Mouse (Mus musculus) midbrain, postnatal 0 days (tissue): ENCODE results near the gene Stard8. TPM values are rescaled to one million over a fixed set of nuclear protein-coding genes. Genes with fewer than 3 reads are reported as not detected.

Source experiments
- ATAC-seq: fragments of 200-750 bp; cut with Nextera tagmentation; 2 replicates; pipeline ENCODE4 v1.8.0; 2017; ENCODE audit warnings: moderate number of reproducible peaks, mild to moderate bottlenecking, moderate TSS enrichment, moderate library complexity; ENCODE audit not compliant: low FRiP score
- DNase-seq: peaks from one replicate; pipeline ENCODE4 v3.0.0-alpha.2; 2015; ENCODE audit warnings: low spot score
- H3K27ac ChIP-seq: fragments of 300-500 bp; sonication (generic); 2 replicates; pipeline ENCODE4 v1.5.1; 2014; ENCODE audit warnings: low read depth, mild to moderate bottlenecking, low read length, mixed read lengths
- H3K27me3 ChIP-seq: fragments of 300-500 bp; sonication (generic); 2 replicates; pipeline ENCODE4 v1.6.1; 2014; ENCODE audit warnings: low read length, control low read depth, mixed read lengths; ENCODE audit not compliant: insufficient read depth
- H3K36me3 ChIP-seq: fragments of 300-500 bp; sonication (generic); 2 replicates; pipeline ENCODE4 v1.6.1; 2014; ENCODE audit warnings: low read length, control low read depth, mixed read lengths; ENCODE audit not compliant: insufficient read depth
- H3K4me1 ChIP-seq: fragments of 300-500 bp; sonication (generic); 2 replicates; pipeline ENCODE4 v1.6.1; 2014; ENCODE audit warnings: mild to moderate bottlenecking, control low read depth, antibody characterized with exemption, low read length, mixed read lengths; ENCODE audit not compliant: insufficient read depth
- H3K4me2 ChIP-seq: fragments of 300-500 bp; sonication (generic); 2 replicates; pipeline ENCODE4 v1.6.1; 2014; ENCODE audit warnings: low read depth, mild to moderate bottlenecking, low read length, mixed read lengths; ENCODE audit not compliant: poor library complexity, severe bottlenecking
- H3K4me3 ChIP-seq: fragments of 300-500 bp; sonication (generic); 2 replicates; pipeline ENCODE4 v1.5.1; 2014; ENCODE audit warnings: low read depth, mild to moderate bottlenecking, low read length, moderate library complexity
- H3K9ac ChIP-seq: fragments of 300-500 bp; sonication (generic); replicated peaks from 2 replicates; pipeline ENCODE4 v1.6.1; 2014; ENCODE audit warnings: mild to moderate bottlenecking, low read length, moderate library complexity, mixed read lengths; ENCODE audit not compliant: poor library complexity, severe bottlenecking
- H3K9me3 ChIP-seq: fragments of 300-500 bp; sonication (generic); 2 replicates; pipeline ENCODE4 v1.6.1; 2016; ENCODE audit warnings: low read length, control low read depth
- CTCF ChIP-seq: IDR thresholded peaks from 2 replicates; pipeline ENCODE4 v1.5.1; 2016; ENCODE audit warnings: antibody characterized with exemption, mild to moderate bottlenecking
- WGBS: fragments of 180-500 bp; shearing (Covaris S2); extraction: QIAGEN DNeasy Blood & Tissue Kit; methylation state at CpG from one replicate; pipeline ENCODE4 v1.1.7; 2014; 5-methylcytosine and 5-hydroxymethylcytosine counted together
- polyA plus RNA-seq: library from polyadenylated mRNA; unstranded; fragments of >200 nt; fragmentation: Nextera tagmentation; extraction: Ambion mirVana; gene quantifications from 2 replicates; pipeline ENCODE4 v1.2.1, GENCODE M21; 2015
- total RNA-seq: library from RNA; depleted of rRNA; stranded (reverse); fragments of >200 nt; gene quantifications from 2 replicates; pipeline ENCODE4 v1.2.3, GENCODE M21; 2014

The Stard8 gene
- total and polyA plus RNA-seq, 2 experiments from 2014 or later: 3.3 to 12.4 TPM

GRCm38 (mm10) chrX:99057772-99058440 is 54.9 kb downstream of the Stard8 start:
- DNase-seq (no peak), ATAC-seq (no peak)
- Histone ChIP-seq H3K4me3 (no peak overlapping the region), H3K27ac (no peak overlapping the region), H3K9me3 (no peaks in the 10 kb centered on the region), H3K4me1 (no peaks in the 10 kb centered on the region), H3K27me3 (no peaks in the 10 kb centered on the region; the same call in 1 of the 2 replicates), H3K36me3 (no peaks in the 10 kb centered on the region), H3K9ac (no peak overlapping the region), H3K4me2 (no peak overlapping the region)
- TF ChIP-seq CTCF: no peak
- 66% methylated on average over 6 of the region's 6 CpGs for WGBS

GRCm38 (mm10) chrX:99059119-99059518 is 56.1 kb downstream of the Stard8 start:
- H3K4me1 ChIP-seq: no peaks in the 10 kb centered on the region
- H3K27ac ChIP-seq: no peak overlapping the region
- no peak for ATAC-seq
- no peaks in the 10 kb centered on the region for H3K36me3 ChIP-seq
- DNase-seq: no peak
- H3K9ac ChIP-seq: no peak overlapping the region
- 41% methylated on average over 4 of the region's 4 CpGs for WGBS
- H3K27me3 ChIP-seq: no peaks in the 10 kb centered on the region
- no peaks in the 10 kb centered on the region for H3K9me3 ChIP-seq
- H3K4me3 ChIP-seq: no peak overlapping the region
- H3K4me2 ChIP-seq: no peak overlapping the region
- peak; percentile 49 for TF ChIP-seq CTCF

GRCm38 (mm10) chrX:99065582-99065981 is 62.5 kb downstream of the Stard8 start:
- Histone ChIP-seq H3K27ac (no peak overlapping the region), H3K9me3 (no peaks in the 10 kb centered on the region), H3K4me3 (no peak overlapping the region), H3K27me3 (no peaks in the 10 kb centered on the region; the same call in 1 of the 2 replicates), H3K36me3 (no peaks in the 10 kb centered on the region), H3K4me2 (no peak overlapping the region), H3K4me1 (no peaks in the 10 kb centered on the region), H3K9ac (no peak overlapping the region)
- WGBS: 88% methylated on average over 9 of the region's 9 CpGs
- no peak for ATAC-seq
- no peak for TF ChIP-seq CTCF
- DNase-seq: no peak

GRCm38 (mm10) chrX:99066550-99066949 is 63.5 kb downstream of the Stard8 start:
- ATAC-seq: no peak
- TF ChIP-seq CTCF: no peak
- H3K27me3 ChIP-seq: no peaks in the 10 kb centered on the region; the same call in 1 of the 2 replicates

GRCm38 (mm10) chrX:99067232-99067631 is 64.2 kb downstream of the Stard8 start:
- H3K27ac ChIP-seq: no peak overlapping the region
- H3K9me3 ChIP-seq: no peaks in the 10 kb centered on the region
- ATAC-seq: no peak
- H3K9ac ChIP-seq: no peak overlapping the region
- H3K36me3 ChIP-seq: no peaks in the 10 kb centered on the region
- no peak for DNase-seq
- no peak for TF ChIP-seq CTCF
- 77% methylated on average over 7 of the region's 7 CpGs for WGBS
- no peak overlapping the region for H3K4me2 ChIP-seq
- no peak overlapping the region for H3K4me3 ChIP-seq
- no peaks in the 10 kb centered on the region for H3K4me1 ChIP-seq
- H3K27me3 ChIP-seq: no peaks in the 10 kb centered on the region; the same call in 1 of the 2 replicates

More at GRCm38 (mm10) chrX:99066550-99066949, 63.5 kb downstream of the Stard8 start:
- no peak overlapping the region for H3K4me2 ChIP-seq
- H3K4me3 ChIP-seq: no peak overlapping the region
- DNase-seq: no peak
- H3K27ac ChIP-seq: no peak overlapping the region
- H3K36me3 ChIP-seq: no peaks in the 10 kb centered on the region
- H3K4me1 ChIP-seq: no peaks in the 10 kb centered on the region
- H3K9ac ChIP-seq: no peak overlapping the region
- WGBS: 86% methylated on average over 9 of the region's 9 CpGs
- H3K9me3 ChIP-seq: no peaks in the 10 kb centered on the region

GRCm38 (mm10) chrX:99067671-99068151 is 64.7 kb downstream of the Stard8 start:
- Histone ChIP-seq H3K27ac (no peak overlapping the region), H3K4me1 (no peaks in the 10 kb centered on the region), H3K36me3 (no peaks in the 10 kb centered on the region), H3K9me3 (no peaks in the 10 kb centered on the region), H3K27me3 (no peaks in the 10 kb centered on the region; the same call in 1 of the 2 replicates), H3K4me2 (no peak overlapping the region), H3K4me3 (no peak overlapping the region), H3K9ac (no peak overlapping the region)
- no peak for TF ChIP-seq CTCF
- ATAC-seq (no peak), DNase-seq (no peak)
- WGBS: 77% methylated on average over 9 of the region's 9 CpGs
